Comparison of ENCODE assay signal across 22 mouse cellular contexts in the genomic region with DNA sequence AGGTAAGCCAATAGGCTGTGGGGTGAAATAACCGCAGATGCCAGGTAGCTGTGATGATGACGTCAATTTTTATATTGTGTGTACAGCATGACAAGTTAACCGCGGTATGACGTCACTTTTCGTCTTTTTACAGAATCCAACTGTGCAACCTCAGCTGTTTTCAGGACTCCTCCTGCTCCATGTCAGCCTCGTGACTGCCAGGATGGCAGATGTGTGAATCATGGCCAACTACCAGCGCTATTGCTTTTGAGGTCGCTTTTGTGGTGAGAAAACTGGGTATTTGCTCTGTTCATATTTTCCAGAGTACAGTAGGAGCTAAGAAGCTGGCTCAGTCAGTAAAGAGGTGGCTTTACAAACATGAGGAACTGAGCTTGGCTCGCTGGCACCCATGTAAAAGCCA. TPM values are rescaled to one million over a fixed set of nuclear protein-coding genes. Genes with fewer than 3 reads are reported as not detected.
"Had no signal": no experiment of that assay in that cellular context is flagged by ENCODE, and none has a peak within 500 bp of the region (broad histone marks: within the 10 kb centered on the region; RNA-seq: fewer than 3 reads in every experiment).

No protein-coding gene starts in this region.

- H3K36me3 ChIP-seq: limb, embryonic 12.5 days; limb, embryonic 15.5 days; lung, embryonic 15.5 days; midbrain, embryonic 10.5 days; midbrain, embryonic 13.5 days had no signal

- H3K4me2 ChIP-seq: limb, embryonic 12.5 days; limb, embryonic 15.5 days; liver, embryonic 11.5 days; lung, embryonic 15.5 days; midbrain, embryonic 13.5 days had no signal

- H3K4me1 ChIP-seq: limb, embryonic 12.5 days; limb, embryonic 15.5 days; lung, embryonic 15.5 days; megakaryocyte, embryonic 14.5 days; midbrain, embryonic 13.5 days had no signal

- H3K27ac ChIP-seq: limb, embryonic 12.5 days; limb, embryonic 15.5 days; liver, embryonic 14.5 days; lung, embryonic 15.5 days; midbrain, embryonic 10.5 days; midbrain, embryonic 13.5 days; stomach, postnatal 0 days had no signal

- DNase-seq: kidney, adult 18-20 months; kidney, adult 9 months; kidney, postnatal 14 days; kidney, postnatal 4 days; layer of hippocampus, adult 9-11 months; liver, postnatal 0 days; lung, postnatal 10 days; lung, postnatal 36 days; right cerebral cortex, postnatal 4 days; thymus, adult 2 months; thymus, postnatal 14 days; thymus, postnatal 4 days had no signal

- H3K4me3 ChIP-seq: limb, embryonic 12.5 days; limb, embryonic 15.5 days; lung, embryonic 15.5 days; megakaryocyte, embryonic 14.5 days; midbrain, embryonic 10.5 days; midbrain, embryonic 13.5 days had no signal

- H3K9me3 ChIP-seq: limb, embryonic 12.5 days; limb, embryonic 15.5 days; lung, embryonic 15.5 days; megakaryocyte, embryonic 14.5 days; midbrain, embryonic 10.5 days; midbrain, embryonic 13.5 days had no signal

- H3K9ac ChIP-seq: limb, embryonic 12.5 days; limb, embryonic 15.5 days; liver, embryonic 14.5 days; liver, postnatal 0 days; lung, embryonic 15.5 days; midbrain, embryonic 13.5 days had no signal

- H3K27me3 ChIP-seq: lung, embryonic 15.5 days; megakaryocyte, embryonic 14.5 days; midbrain, embryonic 13.5 days had no signal

RNA-seq across cellular contexts. Expression of gene Myo16, which starts 9.8 kb away (rescaled TPM):
- total RNA-seq: monocyte, adult 5-6 weeks had no signal
